Mouse (Mus musculus): ENCODE data around the gene Tubal3. TPM values are rescaled to one million over a fixed set of nuclear protein-coding genes. Genes with fewer than 3 reads are reported as not detected.

The Tubal3 gene
- polyA plus RNA-seq, 1 experiment from 2014 or later = 0.12 TPM

- 85% methylated on average over 7 of the region's 7 CpGs for WGBS
- Histone ChIP-seq H3K27ac (no peak overlapping the region), H3K27me3 (ENCODE audit: insufficient read depth, poor library complexity, severe bottlenecking) (no peaks in the 10 kb centered on the region), H3K4me3 (no peak overlapping the region), H3K4me1 (replicated peaks) (no peaks in the 10 kb centered on the region), H3K36me3 (no peaks in the 10 kb centered on the region), H3K9me3 (no peaks in the 10 kb centered on the region)
- DNase-seq (ENCODE audit: low spot score) = no peak
Observed at GRCm38 (mm10) chr13:3944699-3945098, 26.6 kb downstream of the Tubal3 start.

- 69% methylated on average over 2 of the region's 2 CpGs for WGBS
Observed at GRCm38 (mm10) chr13:3945249-3945648, 27.2 kb downstream of the Tubal3 start, which contains the start of gene Ucn3. Gene Ucn3, minus strand, starts transcription at chr13:3945349.

GRCm38 (mm10) chr13:3947267-3947666 lies 29.2 kb downstream of the Tubal3 start:
- Histone ChIP-seq H3K9me3 (no peaks in the 10 kb centered on the region), H3K27me3 (ENCODE audit: insufficient read depth, poor library complexity, severe bottlenecking) (no peaks in the 10 kb centered on the region), H3K27ac (no peak overlapping the region), H3K36me3 (no peaks in the 10 kb centered on the region), H3K4me3 (no peak overlapping the region), H3K4me1 (replicated peaks) (no peaks in the 10 kb centered on the region)
- 88% methylated on average over 4 of the region's 4 CpGs for WGBS
- DNase-seq (ENCODE audit: low spot score) = no peak

More at GRCm38 (mm10) chr13:3945249-3945648, 27.2 kb downstream of the Tubal3 start, which contains the start of gene Ucn3:
- Histone ChIP-seq H3K9me3 (no peaks in the 10 kb centered on the region), H3K27ac (no peak within 1 kb of the TSS), H3K36me3 (no peaks in the 10 kb centered on the region), H3K4me1 (replicated peaks) (no peaks in the 10 kb centered on the region), H3K4me3 (no peak within 1 kb of the TSS), H3K27me3 (ENCODE audit: insufficient read depth, poor library complexity, severe bottlenecking) (no peaks in the 10 kb centered on the region)
- no peak for DNase-seq (ENCODE audit: low spot score)

DNA sequence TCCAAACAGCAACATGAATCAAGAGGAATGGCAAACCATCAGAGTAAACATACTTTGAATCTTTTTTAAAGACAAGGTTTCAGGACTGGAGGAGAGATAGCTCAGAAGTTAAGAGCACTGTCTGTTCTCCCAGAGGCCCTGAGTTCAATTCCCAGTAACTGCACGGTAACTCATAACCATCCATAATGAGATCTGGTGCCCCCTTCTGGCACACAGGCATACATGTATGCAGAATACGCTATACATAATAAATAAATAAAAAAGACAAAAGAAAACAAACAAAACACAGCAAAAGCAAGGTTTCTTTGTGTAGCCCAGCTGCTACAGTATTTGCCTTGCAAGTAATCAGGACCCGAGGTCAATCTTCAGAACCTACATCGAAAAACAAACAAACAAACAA lies 31.4 kb downstream of the Tubal3 start:
- Histone ChIP-seq H3K4me3 (no peak overlapping the region), H3K27me3 (ENCODE audit: insufficient read depth, poor library complexity, severe bottlenecking) (no peaks in the 10 kb centered on the region), H3K4me1 (replicated peaks) (no peaks in the 10 kb centered on the region), H3K9me3 (no peaks in the 10 kb centered on the region), H3K27ac (no peak overlapping the region), H3K36me3 (no peaks in the 10 kb centered on the region)
- WGBS = 92% methylated on average over 4 of the region's 4 CpGs
- DNase-seq (ENCODE audit: low spot score) = no peak

DNA sequence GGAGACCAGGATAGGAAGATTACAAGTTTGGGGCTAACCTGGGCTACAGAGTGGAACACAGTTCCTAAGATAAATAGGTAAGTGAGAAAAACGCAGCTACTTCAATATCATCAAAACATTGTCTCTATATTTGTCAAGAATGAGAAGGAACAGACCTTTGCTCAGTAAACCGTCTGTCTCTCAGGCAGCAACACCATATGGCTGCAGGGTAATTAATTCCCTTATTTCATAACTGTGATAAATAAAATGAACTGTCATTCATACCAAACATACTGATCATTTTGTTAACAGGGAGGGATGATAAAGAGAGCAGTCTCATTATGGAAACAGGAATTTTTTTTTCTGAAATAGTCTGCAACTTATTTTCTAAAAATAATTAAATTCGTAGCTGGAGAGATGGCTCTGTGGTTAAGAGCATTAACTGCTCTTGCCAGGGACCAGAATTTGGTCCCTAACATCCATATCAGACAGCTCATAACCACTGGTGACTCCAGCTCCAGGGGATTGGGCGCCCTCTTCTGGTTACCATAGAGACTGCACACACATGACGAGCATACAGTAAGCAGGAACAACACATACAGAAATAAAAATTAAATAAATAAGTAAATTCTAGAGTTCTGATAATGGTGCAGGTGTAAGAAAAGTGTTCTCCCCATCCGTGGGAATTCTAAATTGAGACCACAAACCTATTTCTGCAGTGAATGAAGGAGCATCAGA lies 33.3 kb downstream of the Tubal3 start:
- no peaks in the 10 kb centered on the region for H3K4me1 ChIP-seq (replicated peaks)
- DNase-seq (ENCODE audit: low spot score) = no peak
- H3K4me3 ChIP-seq = no peak overlapping the region
- no peak overlapping the region for H3K27ac ChIP-seq
- H3K9me3 ChIP-seq = no peaks in the 10 kb centered on the region
- WGBS = 78% methylated on average over 6 of the region's 6 CpGs
- H3K36me3 ChIP-seq = no peaks in the 10 kb centered on the region
- H3K27me3 ChIP-seq (ENCODE audit: insufficient read depth, poor library complexity, severe bottlenecking) = no peaks in the 10 kb centered on the region

GRCm38 (mm10) chr13:3968849-3969248 lies 50.8 kb downstream of the Tubal3 start:
- H3K27ac ChIP-seq = no peak overlapping the region
- H3K9me3 ChIP-seq = no peaks in the 10 kb centered on the region
- no peak for DNase-seq (ENCODE audit: low spot score)
- no peaks in the 10 kb centered on the region for H3K36me3 ChIP-seq
- no peaks in the 10 kb centered on the region for H3K4me1 ChIP-seq (replicated peaks)
- no peaks in the 10 kb centered on the region for H3K27me3 ChIP-seq (ENCODE audit: insufficient read depth, poor library complexity, severe bottlenecking)
- 88% methylated on average over 4 of the region's 4 CpGs for WGBS
- no peak overlapping the region for H3K4me3 ChIP-seq

Other genes starting within 250 kb of the Tubal3 start
- gene Calml3, start 114.0 kb upstream of the Tubal3 start, polyA plus RNA-seq (2016; fragmentation: Nextera tagmentation; extraction: Ambion mirVana) = 0.14 TPM in 1 of 2 replicates, not detected in the other
- not detected in 2 replicates for gene Calm4, start 80.5 kb upstream of the Tubal3 start, polyA plus RNA-seq (2016; fragmentation: Nextera tagmentation; extraction: Ambion mirVana)
- gene Calm5, start 64.1 kb upstream of the Tubal3 start, polyA plus RNA-seq (2016; fragmentation: Nextera tagmentation; extraction: Ambion mirVana) = not detected in 2 replicates
- gene Net1, start 54 bp upstream of the Tubal3 start, polyA plus RNA-seq (2016; fragmentation: Nextera tagmentation; extraction: Ambion mirVana) = 40.3 and 49.5 TPM in 2 replicates
- gene Ucn3, start 27.1 kb downstream of the Tubal3 start, polyA plus RNA-seq (2016; fragmentation: Nextera tagmentation; extraction: Ambion mirVana) = not detected in 2 replicates
- 0.06 and 0.18 TPM in 2 replicates for gene Akr1c14, start 130.7 kb downstream of the Tubal3 start, polyA plus RNA-seq (2016; fragmentation: Nextera tagmentation; extraction: Ambion mirVana)
- gene Akr1c18, start 232.4 kb downstream of the Tubal3 start, polyA plus RNA-seq (2016; fragmentation: Nextera tagmentation; extraction: Ambion mirVana) = not detected in 2 replicates

Data from hindbrain, embryonic 10.5 days (tissue).